Mouse (Mus musculus) neural tube, embryonic 10.5 days (tissue): ENCODE results near the gene Mapk1ip1l.

Experiments
- DNase-seq: peaks from one replicate; pipeline ENCODE4 v3.0.0-alpha.2; 2017; ENCODE audit warnings: low spot score; ENCODE audit errors: extremely low spot score

The Mapk1ip1l gene

DNA sequence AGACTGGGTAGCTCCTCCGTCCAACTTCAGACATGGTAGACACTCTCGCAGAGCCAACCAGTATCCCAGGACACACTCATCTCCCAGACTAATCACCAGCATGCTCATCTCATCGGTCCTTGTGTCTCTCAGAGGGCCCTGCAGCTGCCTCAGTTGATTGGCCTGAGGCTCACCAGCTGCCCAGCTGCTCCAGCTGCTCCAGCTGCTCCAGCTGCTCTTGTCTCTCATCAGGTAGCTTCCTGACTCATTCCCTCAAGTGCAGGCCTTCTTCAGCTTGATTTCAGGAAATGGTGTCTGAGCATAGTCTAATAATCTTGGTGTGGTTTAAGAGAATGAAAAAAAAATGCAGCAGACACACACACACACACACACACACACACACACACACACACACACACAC, 58.6 kb downstream of the Mapk1ip1l start:
- no peak for DNase-seq

DNA sequence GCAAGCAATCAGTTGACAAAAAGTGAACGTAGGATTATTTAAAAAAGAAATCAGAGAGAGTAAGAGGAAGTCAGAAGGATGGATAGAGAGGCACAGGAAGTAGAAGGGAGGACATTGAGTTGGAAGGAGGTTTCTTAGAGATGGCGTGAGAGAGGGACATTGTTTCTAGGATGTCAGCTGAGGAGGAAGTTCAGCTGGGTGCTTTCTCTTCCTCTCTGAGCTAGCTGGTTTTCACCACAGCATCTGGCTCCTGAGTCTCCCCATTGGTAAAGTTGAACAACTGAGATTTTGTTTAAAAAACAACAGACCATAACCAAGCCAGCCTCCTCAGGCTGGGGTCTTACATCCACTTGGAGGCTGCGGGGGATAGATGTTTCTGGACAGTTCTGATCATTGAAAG, 61.5 kb downstream of the Mapk1ip1l start:
- DNase-seq: no peak

DNA sequence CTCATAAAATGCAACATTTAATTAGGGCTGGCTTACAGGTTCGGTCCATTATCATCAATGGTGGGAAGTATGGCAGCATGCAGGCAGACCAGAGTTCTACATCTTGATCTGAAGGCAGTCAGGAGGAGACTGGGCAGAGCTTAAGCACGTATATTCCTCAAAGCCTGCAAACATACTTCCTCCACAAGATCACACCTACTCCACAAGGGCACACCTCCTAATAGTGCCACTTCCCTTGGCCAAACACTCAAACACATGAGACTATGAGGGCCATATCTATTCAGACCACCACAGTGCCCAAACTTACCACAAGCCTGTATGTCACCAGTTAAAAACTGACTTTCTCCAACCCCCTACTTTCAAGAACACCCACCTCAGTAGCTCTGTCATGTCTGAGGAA, 63.4 kb downstream of the Mapk1ip1l start:
- DNase-seq: no peak

DNA sequence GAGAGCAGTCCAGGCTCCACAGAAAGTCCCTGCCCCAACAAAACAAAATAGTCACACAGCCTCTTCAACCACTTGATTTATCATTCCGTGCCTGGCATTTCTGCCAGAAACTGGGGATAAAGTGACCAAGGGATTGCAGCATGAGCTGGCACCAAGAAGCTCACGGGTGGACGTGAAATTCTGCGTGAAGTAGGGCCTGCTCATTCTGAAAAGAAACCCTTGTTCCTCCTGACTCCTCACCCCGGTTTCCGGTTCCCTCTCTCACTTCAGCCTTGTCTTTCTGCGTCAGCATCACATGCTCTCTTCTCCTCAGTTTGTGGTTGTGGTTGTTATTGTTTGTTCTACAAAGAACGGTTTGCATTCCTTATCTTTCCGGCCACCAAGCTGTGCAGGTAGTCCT, 63.8 kb downstream of the Mapk1ip1l start:
- no peak for DNase-seq

DNA sequence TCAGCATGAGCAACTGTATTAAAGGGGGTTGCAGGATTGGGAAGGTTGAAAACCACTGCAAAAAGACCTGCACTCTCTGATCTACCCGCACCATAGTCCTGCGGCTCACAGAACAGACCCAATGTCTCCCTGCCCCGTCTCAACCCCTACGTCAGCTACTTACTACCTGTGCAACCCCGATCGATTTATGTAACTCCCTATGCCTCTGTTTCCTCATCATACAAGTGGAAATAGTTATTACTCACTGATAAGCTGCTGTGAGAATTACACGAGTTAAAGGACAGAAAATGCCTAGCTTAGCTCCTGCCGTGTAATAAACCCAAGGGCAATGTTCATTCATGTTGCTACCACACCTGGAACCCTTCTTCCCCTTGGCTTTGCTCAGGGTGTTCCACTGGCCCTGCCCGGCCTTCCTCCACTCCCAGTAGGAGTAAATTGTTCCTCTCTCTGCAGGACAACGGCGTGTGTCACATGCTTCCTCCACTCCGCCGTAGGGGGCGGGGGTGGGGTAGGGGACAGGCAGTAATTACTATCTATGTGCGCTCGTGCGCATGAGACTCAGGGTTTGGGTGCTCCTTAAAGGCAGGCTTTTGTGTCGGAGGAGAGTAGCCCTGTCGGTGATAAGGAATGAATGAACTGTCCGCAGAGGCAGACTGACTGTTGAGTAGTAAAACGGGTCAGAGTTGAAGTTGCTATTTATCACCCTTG, 66.8 kb downstream of the Mapk1ip1l start:
- DNase-seq: peak; percentile 37

DNA sequence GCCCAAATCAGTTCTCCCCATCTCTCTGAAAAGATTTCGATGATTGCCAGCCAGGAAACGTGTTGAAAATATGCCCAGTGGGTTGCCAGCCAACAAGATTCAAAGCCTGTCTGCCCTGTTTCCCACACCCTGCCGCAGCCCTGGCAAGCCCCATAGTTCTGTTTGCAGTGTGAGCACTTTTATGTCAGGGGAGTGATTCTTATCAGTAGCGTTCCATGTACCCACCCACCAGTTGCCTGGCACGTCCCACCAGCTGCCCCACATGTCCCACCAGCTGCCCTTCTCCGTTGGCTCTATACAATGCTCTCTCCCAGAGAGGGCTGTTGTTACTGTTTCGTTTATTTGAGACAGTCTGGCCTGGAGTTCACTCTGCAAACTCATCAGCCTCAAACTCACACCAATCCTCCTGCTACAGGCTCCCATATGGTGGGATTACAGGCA, 68.8 kb downstream of the Mapk1ip1l start:
- no peak for DNase-seq

DNA sequence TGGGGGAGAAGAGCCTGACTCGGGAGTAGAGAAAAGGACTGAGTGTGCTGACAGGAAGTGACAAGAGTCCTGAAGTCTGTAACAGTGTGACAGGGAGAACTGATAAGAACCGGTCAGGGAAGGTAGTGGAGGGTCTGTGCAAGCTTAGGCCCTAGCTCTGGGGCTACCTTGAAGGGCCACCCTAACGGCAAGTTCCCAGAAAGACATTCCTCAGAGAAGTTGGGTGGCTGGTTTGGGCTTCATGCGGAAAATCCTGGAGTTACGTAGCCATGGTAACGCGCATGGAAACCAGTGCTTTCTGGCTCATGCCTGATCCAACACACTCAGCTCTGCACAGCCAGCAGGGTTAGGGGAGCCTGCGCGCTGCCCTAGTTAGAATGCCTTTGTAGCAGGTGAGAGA, 69.4 kb downstream of the Mapk1ip1l start, which contains the start of gene Lgals3:
Gene Lgals3, plus strand, starts transcription at position 291 of the 400 bp plus-strand sequence.
- peak; percentile 33 for DNase-seq

DNA sequence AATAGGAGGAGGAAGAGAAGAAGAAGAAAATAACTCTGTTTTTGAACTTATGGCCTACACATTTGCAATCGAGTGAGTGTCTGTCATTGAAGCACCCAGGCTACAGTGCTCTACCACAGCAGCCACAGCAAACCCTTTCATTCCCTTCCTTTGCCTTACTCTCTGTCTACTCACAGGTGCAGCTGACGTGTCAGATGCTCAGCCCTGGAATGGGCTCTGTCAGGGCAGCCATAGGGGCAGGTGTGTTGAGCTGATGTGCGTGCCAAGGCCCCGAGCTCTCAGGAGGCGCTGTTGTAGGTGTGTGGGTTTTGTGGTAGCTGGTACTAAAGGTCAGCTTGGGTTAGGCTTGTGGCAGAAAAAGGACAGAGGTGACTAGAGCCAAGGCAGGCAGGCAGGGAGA, 71.7 kb downstream of the Mapk1ip1l start:
- DNase-seq: no peak

DNA sequence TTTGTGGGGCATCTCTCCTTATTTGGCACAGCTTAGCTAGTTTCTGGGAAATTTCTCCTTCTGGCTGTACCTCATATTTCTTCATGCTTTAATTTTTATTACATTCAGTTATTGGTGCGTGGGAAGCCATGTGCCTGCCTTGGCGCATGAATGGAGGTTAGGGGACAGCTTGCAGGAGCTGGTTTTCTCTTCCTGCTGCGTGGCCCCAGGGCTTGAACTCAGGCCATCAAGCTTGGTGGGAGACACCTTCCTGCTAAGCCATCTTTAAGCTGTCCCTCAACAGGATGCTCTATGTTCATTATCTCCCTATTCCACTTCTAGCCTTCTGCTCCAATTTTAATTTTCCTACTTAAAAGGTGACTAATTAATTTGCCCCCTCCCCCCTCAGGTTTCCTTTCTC, 72.7 kb downstream of the Mapk1ip1l start:
- DNase-seq: no peak

DNA sequence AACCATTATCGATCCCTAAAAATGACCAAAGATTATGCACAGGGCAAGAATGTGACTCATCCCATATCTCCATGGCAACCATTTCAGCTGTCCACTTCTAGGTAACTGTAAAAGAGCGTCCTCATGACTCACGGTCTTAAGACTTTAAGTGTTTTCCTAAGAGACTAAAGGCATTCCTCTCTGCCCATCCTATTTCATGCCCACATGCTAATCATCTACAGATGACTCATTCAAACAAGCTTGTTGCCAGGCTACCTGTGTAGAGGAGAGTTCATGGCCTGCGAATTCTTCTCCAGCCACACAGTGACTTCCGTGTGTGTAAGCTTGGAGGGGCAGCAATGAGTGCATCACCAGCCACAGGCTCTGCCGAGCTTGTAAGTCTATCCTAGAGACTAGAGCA, 73.6 kb downstream of the Mapk1ip1l start:
- no peak for DNase-seq
